19 mouse cellular contexts compared by ENCODE assay signal in the genomic region with DNA sequence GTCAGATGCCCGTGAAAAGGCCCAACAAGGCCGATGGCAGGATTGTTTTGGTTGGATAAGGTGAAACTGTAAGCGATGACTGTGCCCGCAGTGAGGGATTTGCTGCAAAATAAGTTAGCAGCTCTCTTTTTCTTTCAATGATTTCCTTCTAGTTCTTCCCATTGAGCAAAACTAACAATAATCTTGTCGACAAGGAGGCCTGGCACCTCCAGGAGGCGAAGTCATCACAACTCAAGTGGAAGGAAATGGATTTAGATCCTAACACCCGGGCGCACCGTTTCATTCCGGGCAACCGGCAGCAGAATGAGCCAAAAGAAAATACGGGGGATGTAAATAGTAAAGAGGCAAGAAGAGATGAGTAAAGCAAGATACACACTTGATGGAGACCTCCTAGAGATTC.
DNase-seq lines count a peak whose midpoint lies in the region; ATAC-seq and TF ChIP-seq lines count a peak whose summit lies in the region.
"Had no signal": no experiment of that assay in that cellular context is flagged by ENCODE, and none has a peak within 500 bp of the region (broad histone marks: within the 10 kb centered on the region; RNA-seq: fewer than 3 reads in every experiment).

No protein-coding gene starts in this region.

- no peaks in the 10 kb centered on the region for H3K9me3 ChIP-seq in forebrain, embryonic 10.5 days
- H3K9me3 ChIP-seq in forebrain, embryonic 13.5 days (replicated peaks): no peaks in the 10 kb centered on the region
- H3K9me3 ChIP-seq: forebrain, embryonic 15.5 days; heart, embryonic 12.5 days; hindbrain, embryonic 10.5 days; hindbrain, embryonic 15.5 days had no signal

- H3K4me3 ChIP-seq in forebrain, embryonic 10.5 days: no peak overlapping the region
- H3K4me3 ChIP-seq in forebrain, embryonic 13.5 days: no peak overlapping the region
- H3K4me3 ChIP-seq: forebrain, embryonic 15.5 days; heart, adult 2 months; heart, embryonic 12.5 days; hindbrain, embryonic 10.5 days; hindbrain, embryonic 15.5 days had no signal

- H3K4me2 ChIP-seq in forebrain, embryonic 13.5 days: no peak overlapping the region
- H3K4me2 ChIP-seq: forebrain, embryonic 15.5 days; heart, embryonic 12.5 days; hindbrain, embryonic 15.5 days had no signal

- H3K27me3 ChIP-seq in forebrain, embryonic 10.5 days (ENCODE audit: poor library complexity, severe bottlenecking): no peaks in the 10 kb centered on the region
- no peaks in the 10 kb centered on the region for H3K27me3 ChIP-seq in forebrain, embryonic 13.5 days
- H3K27me3 ChIP-seq: forebrain, embryonic 15.5 days; heart, embryonic 12.5 days; hindbrain, embryonic 15.5 days had no signal

- H3K27ac ChIP-seq in forebrain, embryonic 10.5 days: no peak overlapping the region
- H3K27ac ChIP-seq in forebrain, embryonic 13.5 days: no peak overlapping the region
- H3K27ac ChIP-seq: forebrain, embryonic 15.5 days; heart, adult 2 months; hindbrain, embryonic 10.5 days; hindbrain, embryonic 15.5 days had no signal

- WGBS in forebrain, embryonic 10.5 days: 68% methylated on average over 12 of the region's 12 CpGs
- WGBS in forebrain, embryonic 13.5 days: 47% methylated on average over 12 of the region's 12 CpGs

- peak; percentile 10 for DNase-seq in forebrain, embryonic 10.5 days (ENCODE audit: extremely low spot score, low spot score)
- peak; percentile 71 for DNase-seq in brain, adult 2 months (ENCODE audit: low read depth, low spot score)
- peak; percentile 15 for DNase-seq in brain, embryonic 14.5 days (ENCODE audit: low read depth)
- peak; percentile 55 to 62 for DNase-seq in cerebellum, postnatal 10 days
- no peak for DNase-seq in yolk sac, embryonic 10.5 days (ENCODE audit: low spot score)
- no peak for DNase-seq in heart, adult 9 months (ENCODE audit: low spot score in 2 of 2)
- DNase-seq in thymus, postnatal 25 days: no peak
- DNase-seq: adrenal gland, adult 2 months; adrenal gland, postnatal 25 days; gastrocnemius, postnatal 10 days; heart, adult 2 months; kidney, adult 8-10 months had no signal

- no peaks in the 10 kb centered on the region for H3K36me3 ChIP-seq in forebrain, embryonic 10.5 days (replicated peaks)
- H3K36me3 ChIP-seq in forebrain, embryonic 13.5 days (ENCODE audit: poor library complexity, severe bottlenecking): no peaks in the 10 kb centered on the region
- H3K36me3 ChIP-seq: forebrain, embryonic 15.5 days; heart, embryonic 12.5 days; hindbrain, embryonic 10.5 days; hindbrain, embryonic 15.5 days had no signal

- no peak for TF ChIP-seq POLR2A in brain, embryonic 14.5 days (IDR thresholded peaks at IDR 0.05; ENCODE audit: borderline replicate concordance, extremely low read depth, insufficient read depth, insufficient read length, poor library complexity, severe bottlenecking)

- H3K4me1 ChIP-seq in forebrain, embryonic 10.5 days: peaks cover 4% of the 10 kb centered on the region
- H3K4me1 ChIP-seq in forebrain, embryonic 13.5 days: peaks cover 6% of the 10 kb centered on the region; the same call in 1 of the 2 replicates
- H3K4me1 ChIP-seq: hindbrain, embryonic 15.5 days had no signal

- ATAC-seq in forebrain, embryonic 13.5 days: no peak
- ATAC-seq: forebrain, embryonic 15.5 days; inflammation-experienced regulatory T-cells, adult 6 months; intestine, postnatal 0 days had no signal

- TF ChIP-seq CTCF in brain, embryonic 14.5 days (IDR thresholded peaks at IDR 0.05; ENCODE audit: borderline replicate concordance, extremely low read depth, insufficient read depth, insufficient read length): no peak

- H3K9ac ChIP-seq in forebrain, embryonic 13.5 days: no peak overlapping the region
- H3K9ac ChIP-seq: forebrain, embryonic 15.5 days; heart, embryonic 12.5 days; hindbrain, embryonic 15.5 days had no signal

Comparison
In these comparisons a context has a peak if more than half of its experiments do, and no peak if none do; other contexts are left out.
1. DNase-seq: peak in forebrain, embryonic 10.5 days (single experiment), brain, adult 2 months (single experiment), brain, embryonic 14.5 days (single experiment) and cerebellum, postnatal 10 days (2 of 2); none in yolk sac, embryonic 10.5 days (single experiment), heart, adult 9 months (0 of 2) and thymus, postnatal 25 days (single experiment).